Mouse (Mus musculus) spleen, adult 12 weeks (tissue): Measurements from ENCODE around the gene Fam162a.
A peak's percentile ranks its signal among the peaks of the same experiment; 100 is the strongest.
"Not testable (repeated sequence)": the region's sequence is repeated elsewhere in the genome, so short reads cannot be mapped to it uniquely, and the experiment has no call there.

Experiments
- DNase-seq: peaks from one replicate; pipeline ENCODE4 v3.0.0; 2022; ENCODE audit warnings: low spot score

Gene Fam162a

GRCm38 (mm10) chr16:36057933-36058475, 13.4 kb downstream of the Fam162a start:
- DNase-seq: no peak

DNA sequence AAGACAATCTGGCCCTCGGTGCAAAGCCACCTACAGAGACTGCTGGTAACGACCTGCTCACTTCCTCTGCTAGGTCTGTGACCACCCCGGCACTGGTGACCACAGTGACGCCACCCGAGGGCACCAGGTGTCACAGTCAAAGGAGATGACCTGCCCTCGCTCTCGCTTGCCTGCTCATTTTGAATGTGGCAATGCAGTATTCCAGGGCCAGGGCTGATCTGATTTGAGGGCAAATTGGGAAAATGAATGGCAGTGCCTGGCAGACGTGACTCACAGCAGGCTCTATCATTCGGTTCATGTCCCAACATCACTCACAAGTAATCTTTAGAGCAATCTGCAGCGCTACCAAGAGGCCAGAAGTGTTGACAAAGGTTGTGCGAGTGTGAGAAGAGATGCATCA, 15.0 kb downstream of the Fam162a start:
- DNase-seq: no peak

DNA sequence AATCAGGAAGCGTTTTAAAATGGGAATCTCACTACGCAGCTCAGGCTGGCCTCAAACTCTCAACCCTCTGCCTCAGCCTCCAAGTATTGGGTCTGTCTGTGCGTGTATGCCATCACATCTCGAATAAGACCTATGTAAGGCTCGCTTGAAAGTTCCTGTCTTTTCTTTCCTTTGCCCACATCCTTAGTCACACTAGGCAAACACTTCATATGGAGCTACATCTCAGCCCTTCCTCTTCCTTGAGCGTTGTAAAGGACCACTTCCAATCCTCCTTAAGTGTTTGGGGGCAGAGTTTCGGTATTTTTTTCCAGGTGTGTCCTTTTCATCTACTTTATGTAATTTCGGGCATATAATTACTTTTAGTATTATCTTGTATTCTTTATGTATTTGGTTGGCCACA, 16.5 kb downstream of the Fam162a start:
- DNase-seq: no peak

- DNase-seq: no peak
Measured at GRCm38 (mm10) chr16:36053524-36054275, 17.7 kb downstream of the Fam162a start.

DNA sequence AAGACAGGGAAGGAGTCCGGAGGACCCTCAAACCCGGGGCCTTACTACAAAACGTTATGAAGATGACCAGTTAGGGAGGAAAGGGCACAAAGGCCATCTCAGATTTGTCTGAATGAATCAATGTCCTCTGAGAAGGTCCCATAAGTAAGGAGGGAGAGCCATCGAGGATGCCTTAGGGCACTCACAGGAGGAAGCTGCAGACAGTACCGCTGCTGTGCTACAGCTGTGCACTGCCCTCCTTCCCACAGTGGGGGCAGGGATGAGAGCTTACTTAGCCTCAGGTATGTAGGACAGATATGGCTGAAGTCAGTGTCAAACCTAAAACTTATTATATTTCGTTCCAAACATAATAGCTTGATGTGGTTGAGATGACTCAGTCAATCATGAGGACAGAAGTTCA, 19.9 kb downstream of the Fam162a start:
- DNase-seq: no peak

DNA sequence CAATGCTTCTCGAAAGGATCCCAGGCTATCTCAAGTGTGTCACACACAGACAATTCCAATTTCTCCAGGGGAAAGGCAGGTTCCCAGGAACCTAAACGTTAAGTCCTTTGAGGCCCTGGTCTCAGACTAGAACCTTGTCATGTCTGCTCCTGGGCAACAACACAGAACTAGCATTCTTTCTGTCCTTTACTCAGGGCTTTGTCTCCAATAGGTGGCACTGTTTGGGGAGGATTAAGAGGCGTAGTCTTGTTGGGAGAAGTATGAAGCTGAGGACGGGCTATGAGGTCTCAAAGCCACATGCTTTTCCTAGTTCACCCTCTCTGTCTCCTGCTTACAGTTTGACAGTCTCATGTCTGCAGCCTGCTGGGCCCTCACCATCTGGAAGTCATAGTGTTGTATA, 23.9 kb downstream of the Fam162a start:
- DNase-seq: no peak

GRCm38 (mm10) chr16:36043964-36044363, 27.4 kb downstream of the Fam162a start:
- no peak for DNase-seq

DNA sequence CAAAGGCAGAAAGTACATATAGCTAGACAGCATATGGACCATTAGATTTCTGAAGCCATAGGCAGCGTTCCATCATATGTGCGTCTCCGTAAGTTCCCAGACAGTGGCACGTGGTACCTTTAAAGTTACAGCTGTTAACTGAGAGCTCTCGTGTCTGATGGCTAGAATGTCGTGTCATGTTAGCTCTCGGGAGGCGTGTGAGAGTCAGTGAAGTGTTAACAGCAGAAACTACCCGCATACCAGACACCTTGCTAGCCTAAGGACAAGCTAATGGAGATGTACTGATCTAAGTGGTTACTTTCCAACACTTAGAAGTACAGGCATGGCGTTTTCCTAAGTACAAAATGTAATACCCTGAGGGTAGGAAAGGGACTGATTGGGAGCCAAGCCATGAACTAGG, 28.3 kb downstream of the Fam162a start:
- no peak for DNase-seq

- no peak for DNase-seq
Measured at GRCm38 (mm10) chr16:36041625-36042020, 29.8 kb downstream of the Fam162a start.

DNA sequence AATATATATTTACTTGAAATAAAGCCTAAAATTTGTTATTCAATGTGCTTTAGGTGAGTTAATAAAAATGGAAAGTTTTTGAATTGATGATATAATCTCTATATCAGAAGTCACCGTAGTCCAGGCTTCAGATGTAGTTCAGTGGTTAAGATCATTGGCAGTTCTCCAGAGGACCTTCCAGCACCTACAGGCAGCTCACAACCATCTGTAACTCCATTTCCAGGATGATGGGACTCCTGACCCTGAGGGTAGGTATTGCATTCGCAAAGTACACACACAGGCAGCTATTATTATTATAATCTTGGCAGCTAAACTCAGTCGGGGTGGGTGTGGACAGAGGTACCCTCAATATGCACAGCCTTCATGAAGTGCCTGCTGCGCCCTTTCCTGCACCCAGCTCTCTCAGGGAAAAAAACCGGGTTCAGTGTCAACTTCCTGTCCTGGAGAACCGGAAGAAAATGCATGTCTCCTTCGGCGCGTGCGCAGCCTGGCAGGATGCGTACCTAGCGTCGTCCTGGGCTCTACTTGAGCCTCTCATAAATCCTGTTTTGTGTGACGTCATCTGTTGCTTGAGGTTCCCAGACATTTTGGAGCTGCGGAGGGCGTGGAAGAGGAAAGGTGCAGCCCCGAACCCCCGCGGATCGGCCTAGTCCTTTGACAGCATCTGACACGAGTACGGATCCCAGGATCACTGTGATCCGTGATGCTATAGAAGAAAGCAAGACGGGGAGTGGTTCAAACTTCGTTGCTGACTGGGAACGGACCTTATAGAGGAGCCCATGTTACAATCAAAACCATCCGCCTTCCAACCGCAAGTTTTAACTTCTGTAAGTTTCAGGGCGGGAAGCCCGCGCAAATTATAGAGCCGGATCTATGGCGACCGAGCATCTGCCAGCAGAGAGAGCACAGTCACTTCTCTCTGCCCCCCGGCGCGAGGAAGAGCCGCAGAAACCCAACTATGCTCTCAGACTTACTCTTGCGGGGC, 30.5 kb downstream of the Fam162a start, which contains the start of gene Wdr5b:
Gene Wdr5b (plus strand): TSS at position 551 of the 985 bp plus-strand sequence.
- peak; percentile 79 for DNase-seq

- DNase-seq: not testable (repeated sequence)
Measured at GRCm38 (mm10) chr16:36028120-36028519, 43.3 kb downstream of the Fam162a start.

DNA sequence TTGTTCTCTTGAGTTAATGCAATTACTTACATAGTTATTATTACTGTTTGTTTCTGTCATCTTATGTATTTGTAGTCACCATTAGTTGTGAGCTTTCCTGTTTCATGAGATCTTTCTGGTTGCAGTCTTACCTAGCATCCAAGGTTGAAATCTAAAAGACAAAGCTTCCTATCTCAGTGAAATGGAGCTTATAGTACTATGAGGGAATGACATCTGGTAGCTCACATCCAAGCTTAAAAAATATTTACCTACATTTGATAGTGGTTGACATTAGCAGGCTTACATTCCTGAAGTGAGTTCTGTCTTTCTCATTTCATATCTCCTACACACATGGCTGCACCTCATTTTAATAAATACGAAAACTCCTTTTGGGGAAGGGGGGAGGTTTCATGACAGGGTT, 55.1 kb downstream of the Fam162a start:
- DNase-seq: no peak

DNA sequence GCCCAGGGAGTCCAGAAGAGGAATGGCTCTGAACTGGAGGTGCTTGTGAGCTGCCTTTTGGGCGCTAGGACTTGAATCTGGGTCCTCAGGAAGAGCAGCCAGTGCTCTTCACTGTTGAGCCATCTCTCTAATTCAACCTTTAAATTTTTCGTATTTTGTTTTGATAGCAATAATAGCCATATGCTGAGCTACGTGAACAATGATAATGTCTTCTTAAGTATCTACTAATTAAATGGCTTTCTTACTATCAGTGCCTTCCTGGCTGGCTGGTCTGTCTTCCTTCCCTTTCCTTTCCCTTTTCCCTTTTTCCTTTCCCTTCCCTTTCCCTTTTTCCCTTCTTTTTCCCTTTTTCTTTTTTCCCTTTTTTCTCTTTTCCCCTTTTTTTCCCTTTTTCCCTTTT, 63.0 kb downstream of the Fam162a start:
- DNase-seq: no peak

GRCm38 (mm10) chr16:35998852-35999251, 72.5 kb downstream of the Fam162a start:
- DNase-seq: not testable (repeated sequence)
